In genomic region chr17:35700371-35700961, GRCm38 (mm10) we compare ENCODE assay signal across 8 mouse cellular contexts. TPM values are rescaled to one million over a fixed set of nuclear protein-coding genes. Genes with fewer than 3 reads are reported as not detected.
DNase-seq lines count a peak whose midpoint lies in the region; ATAC-seq and TF ChIP-seq lines count a peak whose summit lies in the region.

No protein-coding gene starts in this region.

- peak; percentile 38; the same call in 1 of the 2 replicates for TF ChIP-seq POLR2A in CH12.LX (IDR thresholded peaks at IDR 0.05; ENCODE audit: low read depth, low read length)
- peak; percentile 57; the same call in 1 of the 2 replicates for TF ChIP-seq POLR2A in lung, adult 2 months (IDR thresholded peaks at IDR 0.05; ENCODE audit: borderline replicate concordance, extremely low read depth, low read depth, low read length)

- no peak for TF ChIP-seq RAD21 in CH12.LX (IDR thresholded peaks at IDR 0.05; ENCODE audit: low read depth, low read length)

- peaks cover 79% of the 10 kb centered on the region for H3K27me3 ChIP-seq in CH12.LX (replicated peaks)
- H3K27me3 ChIP-seq in forebrain, postnatal 0 days (ENCODE audit: insufficient read depth, low read length): no peaks in the 10 kb centered on the region

- H3K79me2 ChIP-seq in CH12.LX (replicated peaks; ENCODE audit: control insufficient read depth, extremely low read depth, insufficient read depth, poor library complexity, severe bottlenecking): no peaks in the 10 kb centered on the region

- H3K4me1 ChIP-seq in CH12.LX (ENCODE audit: control insufficient read depth in 1 of 2, insufficient read depth in 2 of 2): peaks cover 5 to 43% of the 10 kb centered on the region in 2 experiments; a peak in 3 of 4 replicates
- H3K4me1 ChIP-seq in forebrain, postnatal 0 days (ENCODE audit: insufficient read depth): peaks cover 35% of the 10 kb centered on the region
- H3K4me1 ChIP-seq in lung, adult 2 months (ENCODE audit: control insufficient read depth, insufficient read depth, low read length): peaks cover 2% of the 10 kb centered on the region

- peak; percentile 56; the same call in 1 of the 2 replicates for ATAC-seq in cerebellum, adult (ENCODE audit: insufficient number of reproducible peaks, low FRiP score, low TSS enrichment)
- peak; percentile 53 for ATAC-seq in forebrain, postnatal 0 days

- peak overlapping the region; percentile 67 for H3K9ac ChIP-seq in CH12.LX (ENCODE audit: insufficient read depth, low read depth)
- H3K9ac ChIP-seq in forebrain, postnatal 0 days: peak overlapping the region; percentile 83

- dilution Hi-C loops in CH12.LX (cut with MboI; ENCODE audit: extremely low pct_ligation_motif_present, extremely low pct_unique_long_range_greater_than_20kb, low sequenced_read_pairs): no loop called here

- TF ChIP-seq EP300 in CH12.LX (IDR thresholded peaks at IDR 0.05; ENCODE audit: low read length): no peak

- peak overlapping the region; percentile 49 to 60 (median 52) for H3K4me3 ChIP-seq in CH12.LX (replicated peaks in 1 of 3; ENCODE audit: low read depth in 2 of 3, low read length in 2 of 3, poor library complexity in 1 of 3)
- peak overlapping the region; percentile 69 for H3K4me3 ChIP-seq in forebrain, postnatal 0 days (ENCODE audit: low read depth, low read length)
- peak overlapping the region; percentile 65 for H3K4me3 ChIP-seq in lung, adult 2 months (replicated peaks; ENCODE audit: extremely low read depth, low read depth, low read length)

- in situ Hi-C loops in CH12.LX (cut with MboI; ENCODE audit: low pct_ligation_motif_present, low pct_unique_long_range_greater_than_20kb, low sequenced_read_pairs): no loop called here

- H3K36me3 ChIP-seq in CH12.LX (replicated peaks in 1 of 2; ENCODE audit: control insufficient read depth in 1 of 2, insufficient read depth in 1 of 2, low read length in 1 of 2): no peaks in the 10 kb centered on the region
- H3K36me3 ChIP-seq in forebrain, postnatal 0 days (ENCODE audit: insufficient read depth): no peaks in the 10 kb centered on the region

- peak overlapping the region; percentile 84 for H3K4me2 ChIP-seq in CH12.LX (ENCODE audit: insufficient read depth, low read depth, poor library complexity, severe bottlenecking)
- H3K4me2 ChIP-seq in forebrain, postnatal 0 days (ENCODE audit: low read depth): peak overlapping the region; percentile 70

- peaks cover 3% of the 10 kb centered on the region for H3K9me3 ChIP-seq in CH12.LX (replicated peaks; ENCODE audit: low read length)
- no peaks in the 10 kb centered on the region for H3K9me3 ChIP-seq in forebrain, postnatal 0 days (ENCODE audit: low read length)

- under 1% methylated on average over 49 of the region's 66 CpGs for WGBS in forebrain, postnatal 0 days
- WGBS in lung, adult 2 months: 1% methylated on average over 63 of the region's 66 CpGs

- H3K27ac ChIP-seq in CH12.LX (ENCODE audit: insufficient read depth, low read depth): no peak overlapping the region
- H3K27ac ChIP-seq in forebrain, postnatal 0 days (ENCODE audit: low read depth, low read length): peak overlapping the region; percentile 96

- no peak for TF ChIP-seq CTCF in CH12.LX (conservative IDR thresholded peaks at IDR 0.05 in 1 of 2, IDR thresholded peaks at IDR 0.05 in 1 of 2; ENCODE audit: low read depth in 2 of 2, low read length in 2 of 2)
- peak; percentile 31; the same call in 1 of the 2 replicates for TF ChIP-seq CTCF in forebrain, postnatal 0 days (IDR thresholded peaks at IDR 0.05; ENCODE audit: low read depth)
- TF ChIP-seq CTCF in lung, adult 2 months (IDR thresholded peaks at IDR 0.05; ENCODE audit: insufficient read depth, low read length): no peak

- DNase-seq in CH12.LX (ENCODE audit: extremely low read depth): no peak
- DNase-seq in forebrain, postnatal 0 days: peak; percentile 86
- DNase-seq in heart, postnatal 4 days: peak; percentile 85
- DNase-seq in layer of hippocampus, adult 8-10 months (ENCODE audit: low spot score in 2 of 2): peak; percentile 77 to 79
- DNase-seq in lung, adult 2 months: peak; percentile 81
- peak; percentile 89 for DNase-seq in ovary, postnatal 10 days (ENCODE audit: low spot score)
- peak; percentile 86 for DNase-seq in thymus, postnatal 4 days

TF ChIP-seq in CH12.LX, 34 proteins besides CTCF, POLR2A, EP300 and RAD21:
- peak; percentile 8; the same call in 1 of the 2 replicates for TF ChIP-seq ELF1 (IDR thresholded peaks at IDR 0.05; ENCODE audit: low read depth, low read length)
- 0 out of 2 replicates have a peak, but pooled peaks have one; percentile 22 for TF ChIP-seq MAZ (IDR thresholded peaks at IDR 0.05; ENCODE audit: low read depth, low read length)
- TF ChIP-seq ETS1 (conservative IDR thresholded peaks at IDR 0.05; ENCODE audit: low read depth, low read length): no peak
- peak; percentile 57 for TF ChIP-seq NRF1 (IDR thresholded peaks at IDR 0.05; ENCODE audit: low read depth, low read length)
- no peak for TF ChIP-seq USF1 (IDR thresholded peaks at IDR 0.05; ENCODE audit: low read depth, low read length)
- peak; percentile 50 for TF ChIP-seq CHD2 (IDR thresholded peaks at IDR 0.05; ENCODE audit: low read length)

RNA-seq across cellular contexts. Expression of gene Ddr1, which starts 4.0 kb away (rescaled TPM):
- 3.5 and 3.6 TPM in 2 replicates for total RNA-seq in CH12.LX (2012; rRNA removed)
- 0.83 and 1.3 TPM in 2 replicates for total RNA-seq in CH12.LX (2014; rRNA removed)
- 3.0 and 3.1 TPM in 2 replicates for polyA plus RNA-seq in CH12.LX (2012; ENCODE audit: insufficient read length, low read depth)
- 53.0 and 59.8 TPM in 2 replicates for total RNA-seq in forebrain, postnatal 0 days (2014; rRNA removed)
- 37.3 and 51.2 TPM in 2 replicates for polyA plus RNA-seq in forebrain, postnatal 0 days (2015; fragmentation: Nextera tagmentation; extraction: Ambion mirVana)
- total RNA-seq in heart, postnatal 4 days (2021): 100 to 1,000 TPM; 107 to 113 TPM
- 10 to 100 TPM; 58.3 to 84.6 (median 74.1) TPM for total RNA-seq in layer of hippocampus, adult 8-10 months (2022)
- polyA plus RNA-seq in lung, adult 2 months (2012; rRNA removed): 63.9 and 66.2 TPM in 2 replicates

RNA-seq across cellular contexts. Expression of gene Gtf2h4, which starts 26.9 kb away (rescaled TPM):
- total RNA-seq in CH12.LX (2012; rRNA removed) (51.7 and 55.7 TPM in 2 replicates), CH12.LX (2014; rRNA removed) (35.3 and 40.7 TPM in 2 replicates)
- polyA plus RNA-seq in CH12.LX (2012; ENCODE audit: insufficient read length, low read depth): 40.0 and 40.4 TPM in 2 replicates
- total RNA-seq in forebrain, postnatal 0 days (2014; rRNA removed): 21.2 and 30.9 TPM in 2 replicates
- polyA plus RNA-seq in forebrain, postnatal 0 days (2015; fragmentation: Nextera tagmentation; extraction: Ambion mirVana): 20.9 and 22.1 TPM in 2 replicates
- 10 to 100 TPM; 19.4 to 20.9 TPM for total RNA-seq in heart, postnatal 4 days (2021)
- 10 to 100 TPM; 28.3 to 35.3 (median 33.2) TPM for total RNA-seq in layer of hippocampus, adult 8-10 months (2022)
- 21.3 and 22.5 TPM in 2 replicates for polyA plus RNA-seq in lung, adult 2 months (2012; rRNA removed)

RNA-seq across cellular contexts. Expression of gene Vars2, which starts 33.1 kb away (rescaled TPM):
- total RNA-seq in CH12.LX (2012; rRNA removed) (26.3 and 30.3 TPM in 2 replicates), CH12.LX (2014; rRNA removed) (14.0 and 16.5 TPM in 2 replicates)
- polyA plus RNA-seq in CH12.LX (2012; ENCODE audit: insufficient read length, low read depth): 23.0 and 26.6 TPM in 2 replicates
- 29.5 and 42.0 TPM in 2 replicates for total RNA-seq in forebrain, postnatal 0 days (2014; rRNA removed)
- 8.5 and 10.4 TPM in 2 replicates for polyA plus RNA-seq in forebrain, postnatal 0 days (2015; fragmentation: Nextera tagmentation; extraction: Ambion mirVana)
- total RNA-seq in heart, postnatal 4 days (2021): 10 to 100 TPM; 29.0 to 29.2 TPM
- total RNA-seq in layer of hippocampus, adult 8-10 months (2022): 10 to 100 TPM; 28.0 to 44.7 (median 35.4) TPM
- 44.0 and 46.6 TPM in 2 replicates for polyA plus RNA-seq in lung, adult 2 months (2012; rRNA removed)

RNA-seq across cellular contexts. Expression of gene Mucl3, which starts 57.0 kb away (rescaled TPM):
- total RNA-seq in CH12.LX (2012; rRNA removed): 0.80 and 1.3 TPM in 2 replicates
- 0.08 and 0.11 TPM in 2 replicates for total RNA-seq in CH12.LX (2014; rRNA removed)
- polyA plus RNA-seq in CH12.LX (2012; ENCODE audit: insufficient read length, low read depth): 0.34 TPM in 2 replicates
- 0.15 TPM in 1 of 2 replicates, not detected in the other for total RNA-seq in forebrain, postnatal 0 days (2014; rRNA removed)
- not detected in 2 replicates for polyA plus RNA-seq in forebrain, postnatal 0 days (2015; fragmentation: Nextera tagmentation; extraction: Ambion mirVana)
- total RNA-seq in heart, postnatal 4 days (2021): not detected
- not detected for total RNA-seq in layer of hippocampus, adult 8-10 months (2022)
- 0.19 and 0.24 TPM in 2 replicates for polyA plus RNA-seq in lung, adult 2 months (2012; rRNA removed)

Comparison
In these comparisons a context has a peak if more than half of its experiments do, and no peak if none do; other contexts are left out.
1. RNA of gene Ddr1, which starts 4.0 kb away (total RNA-seq): 107 to 113 TPM in heart, postnatal 4 days, 58.3 to 84.6 TPM in layer of hippocampus, adult 8-10 months and 53.0 to 59.8 TPM in forebrain, postnatal 0 days; 0.83 to 3.6 TPM in CH12.LX; every median in the first group is over 10 times any median in the second.
2. Peak in every context shown above with its lines, with median percentiles within 50 percentile points of each other: H3K4me3 ChIP-seq.